Mouse (Mus musculus): Measurements from ENCODE around the gene Aip. TPM values are rescaled to one million over a fixed set of nuclear protein-coding genes. Genes with fewer than 3 reads are reported as not detected.
"Not testable (repeated sequence)": the region's sequence is repeated elsewhere in the genome, so short reads cannot be mapped to it uniquely, and the experiment has no call there.

The Aip gene
- total RNA-seq, 2 experiments from 2014 or later, result 54.8 to 64.8 TPM

DNA sequence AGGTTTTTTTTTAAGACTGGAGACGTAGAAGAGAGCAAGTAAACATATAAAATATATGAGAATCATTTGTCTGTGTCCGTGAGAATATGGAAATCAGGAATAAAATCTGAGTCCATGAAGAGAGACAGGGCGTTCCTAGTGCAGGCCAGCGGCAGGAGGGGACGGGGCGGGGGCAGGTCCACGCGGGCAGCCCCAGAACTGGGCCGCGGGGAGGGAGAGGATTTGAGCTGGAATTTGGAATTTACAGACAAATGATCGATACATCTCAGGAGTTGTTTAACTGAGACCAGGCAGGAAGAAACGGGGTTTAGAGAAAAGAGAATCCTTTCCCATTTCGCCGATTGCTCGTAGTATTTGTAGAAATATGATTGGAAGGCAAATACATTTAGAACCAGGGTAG lies 55.3 kb downstream of the Aip start:
- intact Hi-C loops (cut with DNase I), result no loop called here
- no peak for DNase-seq

DNA sequence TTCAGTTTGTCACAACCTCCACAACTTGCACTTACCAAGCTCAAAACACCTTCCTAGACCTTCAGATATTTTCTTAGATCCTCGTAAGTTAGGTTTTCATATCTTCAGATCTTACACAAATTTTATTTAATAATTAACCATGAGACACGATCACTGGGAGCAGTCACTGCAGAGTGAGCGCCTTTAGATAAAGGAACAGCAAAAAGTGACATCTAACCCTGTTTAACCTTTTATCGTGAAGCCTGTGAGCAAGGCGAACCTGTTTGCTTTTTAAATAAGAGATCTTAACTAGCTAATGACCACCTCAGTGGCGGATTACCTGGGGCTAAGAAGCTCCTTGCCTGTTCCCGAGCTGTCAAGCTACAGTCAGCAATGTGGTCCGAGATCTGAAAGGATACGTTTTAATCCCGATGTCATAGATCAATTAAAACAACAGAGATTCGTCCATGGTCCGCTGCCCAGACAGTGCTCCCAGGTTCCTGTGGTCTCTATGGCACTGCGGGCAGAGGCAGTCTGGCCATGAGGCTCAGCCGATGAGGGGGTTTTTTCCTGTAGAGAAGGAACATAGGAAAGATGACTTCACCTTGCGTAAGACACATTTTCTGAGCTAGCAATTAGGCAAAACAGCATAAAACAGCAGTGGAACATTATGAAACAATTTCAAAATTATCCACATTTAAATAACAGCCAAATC lies 56.8 kb downstream of the Aip start:
- intact Hi-C loops (cut with DNase I), result no loop called here
- DNase-seq, result no peak

DNA sequence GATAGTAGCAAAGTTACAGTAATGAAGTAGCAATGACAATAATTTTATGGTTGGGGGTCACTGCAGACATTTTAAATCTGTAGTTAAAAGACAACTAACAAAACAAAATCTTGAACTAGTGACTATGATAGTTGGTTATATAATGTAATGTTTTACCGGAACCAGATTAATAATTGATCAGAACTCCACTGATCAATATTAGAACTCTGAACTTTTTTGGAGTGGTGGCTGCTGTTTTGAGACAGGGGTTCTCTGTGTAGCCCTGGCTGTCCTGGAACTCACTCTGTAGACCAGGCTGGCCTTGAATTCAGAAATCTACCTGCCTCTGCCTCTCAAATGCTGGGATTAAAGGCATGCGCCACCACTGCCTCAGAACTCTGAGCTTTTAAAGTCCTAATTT lies 57.4 kb downstream of the Aip start:
- DNase-seq; intact Hi-C loops (cut with DNase I): not testable (repeated sequence)

DNA sequence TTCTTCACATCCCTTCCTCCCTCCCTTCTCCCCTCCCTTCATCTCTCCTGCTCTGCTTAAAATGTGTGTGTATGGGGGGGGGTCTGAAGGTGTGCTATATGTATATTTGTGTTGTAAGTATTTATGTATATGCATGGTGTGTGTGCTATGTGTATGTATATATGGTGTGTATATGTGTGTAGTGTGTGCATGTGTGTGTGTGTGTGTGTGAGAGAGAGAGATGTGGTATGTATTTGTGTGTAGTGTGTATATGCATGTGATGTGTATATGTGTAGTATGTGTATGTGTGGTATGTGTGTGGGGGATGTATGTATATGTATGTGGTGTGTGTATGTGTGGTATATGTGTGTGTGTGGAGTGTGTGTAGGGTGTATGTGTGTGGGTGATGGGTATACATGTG lies 58.8 kb downstream of the Aip start:
- no peak for DNase-seq
- intact Hi-C loops (cut with DNase I), result no loop called here

DNA sequence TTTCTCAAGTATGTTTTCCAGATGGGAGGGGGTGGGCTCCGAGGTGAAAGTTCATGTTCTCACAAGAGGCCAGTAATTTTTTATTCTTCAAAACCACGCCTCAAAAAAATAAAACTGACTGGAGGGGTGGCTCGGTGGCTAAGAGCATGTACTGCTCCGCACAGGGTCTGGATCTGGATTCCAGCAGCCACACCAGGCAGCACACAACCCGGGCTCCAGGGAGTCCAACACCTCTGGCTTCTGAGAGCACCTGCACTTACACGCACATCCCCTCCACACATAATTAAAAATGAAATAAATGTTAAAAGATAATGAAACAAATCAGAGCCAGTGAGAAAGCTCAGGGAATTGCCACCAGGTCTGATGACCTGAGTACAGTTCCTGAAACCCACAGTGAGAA lies 59.4 kb downstream of the Aip start:
- DNase-seq, result no peak

DNA sequence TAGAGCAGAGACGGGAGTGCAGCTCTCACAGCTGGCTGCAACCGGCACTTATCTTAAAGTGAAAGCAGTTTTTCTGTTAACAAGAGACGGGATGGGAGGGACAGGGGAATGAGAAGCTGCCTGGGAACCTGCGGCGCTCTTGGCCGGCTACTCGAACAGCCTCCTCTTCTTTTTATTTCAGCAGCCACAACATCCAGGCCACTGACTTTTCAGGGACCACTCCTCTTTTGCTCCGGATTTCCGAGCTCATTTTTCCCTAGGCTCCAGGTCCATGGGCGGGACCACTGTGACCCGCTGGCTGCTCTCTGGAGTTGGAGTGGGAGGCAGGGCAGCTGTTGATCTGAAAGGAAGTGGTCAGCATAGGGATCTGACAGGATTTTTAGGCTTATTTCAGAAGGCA lies 61.2 kb downstream of the Aip start:
- DNase-seq; intact Hi-C loops (cut with DNase I): not testable (repeated sequence)

More for the DNA sequence above, 59.4 kb downstream of the Aip start:
- intact Hi-C loops (cut with DNase I), result no loop called here

Other genes with a start within 250 kb of the Aip start
- gene Tcirg1, start 218.7 kb downstream of the Aip start, total RNA-seq (2021), result 10 to 100 TPM; 24.0 to 27.9 TPM
- 100 to 1,000 TPM in 1 of 2 experiments, 10 to 100 TPM in 1; 94.0 to 102 TPM for gene Ndufs8, start 213.1 kb downstream of the Aip start, total RNA-seq (2021)
- 1 to 10 TPM; 1.5 to 1.9 TPM for gene Aldh3b1, start 196.1 kb downstream of the Aip start, total RNA-seq (2021)
- 1 to 10 TPM; 6.4 to 8.9 TPM for gene Unc93b1, start 190.7 kb downstream of the Aip start, total RNA-seq (2021)
- not detected for gene Aldh3b3, start 167.2 kb downstream of the Aip start, total RNA-seq (2021)
- gene Aldh3b2, start 153.5 kb downstream of the Aip start, total RNA-seq (2021), result under 1 TPM; 0.40 to 0.64 TPM
- 1 to 10 TPM; 1.4 to 1.6 TPM for gene Acy3, start 139.3 kb downstream of the Aip start, total RNA-seq (2021)
- gene Tbx10, start 133.1 kb downstream of the Aip start, total RNA-seq (2021), result not detected
- 10 to 100 TPM; 14.6 to 14.8 TPM for gene Nudt8, start 125.3 kb downstream of the Aip start, total RNA-seq (2021)
- 1 to 10 TPM; 4.1 to 4.8 TPM for gene Gm49405, start 125.2 kb downstream of the Aip start, total RNA-seq (2021)
- gene Doc2g, start 122.5 kb downstream of the Aip start, total RNA-seq (2021), result 1 to 10 TPM; 8.3 to 9.4 TPM
- gene Ndufv1, start 113.1 kb downstream of the Aip start, total RNA-seq (2021), result 100 to 1,000 TPM; 185 to 196 TPM
- gene Gstp1, start 87.9 kb downstream of the Aip start, total RNA-seq (2021), result 100 to 1,000 TPM; 288 to 297 TPM
- 10 to 100 TPM; 27.2 to 31.6 TPM for gene Gstp2, start 79.8 kb downstream of the Aip start, total RNA-seq (2021)
- not detected for gene Gstp3, start 66.3 kb downstream of the Aip start, total RNA-seq (2021)
- gene Cabp2, start 44.3 kb downstream of the Aip start, total RNA-seq (2021), result not detected
- gene Cdk2ap2, start 28.7 kb downstream of the Aip start, total RNA-seq (2021), result 10 to 100 TPM; 27.5 to 28.3 TPM
- gene Pitpnm1, start 25.9 kb downstream of the Aip start, total RNA-seq (2021), result 100 to 1,000 TPM; 185 to 187 TPM
- gene Gpr152, start 13.9 kb upstream of the Aip start, total RNA-seq (2021), result not detected
- not detected for gene Cabp4, start 18.2 kb upstream of the Aip start, total RNA-seq (2021)
- 100 to 1,000 TPM in 1 of 2 experiments, 10 to 100 TPM in 1; 92.6 to 107 TPM for gene Coro1b, start 22.8 kb upstream of the Aip start, total RNA-seq (2021)
- gene Ptprcap, start 27.7 kb upstream of the Aip start, total RNA-seq (2021), result 1 to 10 TPM; 1.2 to 1.6 TPM
- 10 to 100 TPM; 38.1 to 39.2 TPM for gene Rps6kb2, start 37.5 kb upstream of the Aip start, total RNA-seq (2021)
- 1 to 10 TPM; 2.4 to 3.1 TPM for gene Carns1, start 49.6 kb upstream of the Aip start, total RNA-seq (2021)
- 1 to 10 TPM; 2.1 to 2.4 TPM for gene Tbc1d10c, start 65.4 kb upstream of the Aip start, total RNA-seq (2021)
- 100 to 1,000 TPM; 318 to 333 TPM for gene Ppp1ca, start 66.2 kb upstream of the Aip start, total RNA-seq (2021)
- gene Rad9a, start 75.8 kb upstream of the Aip start, total RNA-seq (2021), result 10 to 100 TPM in 1 of 2 experiments, 1 to 10 TPM in 1; 9.8 to 10.6 TPM
- 1 to 10 TPM; 1.2 to 1.3 TPM for gene Clcf1, start 88.4 kb upstream of the Aip start, total RNA-seq (2021)
- not detected for gene AC109138.7, start 88.5 kb upstream of the Aip start, total RNA-seq (2021)
- gene Pold4, start 106.0 kb upstream of the Aip start, total RNA-seq (2021), result 10 to 100 TPM; 11.3 to 11.9 TPM
- 10 to 100 TPM; 71.0 to 74.6 TPM for gene Ssh3, start 143.3 kb upstream of the Aip start, total RNA-seq (2021)
- 10 to 100 TPM; 98.4 to 99.3 TPM for gene Ankrd13d, start 157.3 kb upstream of the Aip start, total RNA-seq (2021)
- 100 to 1,000 TPM; 143 to 167 TPM for gene Grk2, start 180.4 kb upstream of the Aip start, total RNA-seq (2021)